In genomic region chr7:35501995-35502394, GRCm38 (mm10) we compare ENCODE assay signal across 9 mouse cellular contexts. TPM values are rescaled to one million over a fixed set of nuclear protein-coding genes. Genes with fewer than 3 reads are reported as not detected.
DNase-seq lines count a peak whose midpoint lies in the region; ATAC-seq and TF ChIP-seq lines count a peak whose summit lies in the region.
"Had no signal": no experiment of that assay in that cellular context is flagged by ENCODE, and none has a peak within 500 bp of the region (broad histone marks: within the 10 kb centered on the region; RNA-seq: fewer than 3 reads in every experiment).

No protein-coding gene starts in this region.

- ATAC-seq in heart, embryonic 11.5 days (replicated peaks; ENCODE audit: insufficient number of reproducible peaks, low FRiP score, low TSS enrichment) = no peak
- 0 out of 2 replicates have a peak, but pooled peaks have one; percentile 54 for ATAC-seq in midbrain, embryonic 16.5 days
- no peak for ATAC-seq in midbrain, embryonic 11.5 days (ENCODE audit: low FRiP score)
- ATAC-seq in hindbrain, postnatal 0 days = peak; percentile 70; the same call in 1 of the 2 replicates
- ATAC-seq in erythroid progenitor cell, adult 5-6 weeks (replicated peaks; ENCODE audit: low FRiP score, poor library complexity, severe bottlenecking) = no peak

- no peaks in the 10 kb centered on the region for H3K9me3 ChIP-seq in heart, embryonic 11.5 days (replicated peaks; ENCODE audit: control insufficient read depth, low read length)
- no peaks in the 10 kb centered on the region for H3K9me3 ChIP-seq in midbrain, embryonic 16.5 days (replicated peaks; ENCODE audit: control insufficient read depth, low read length, poor library complexity, severe bottlenecking)
- H3K9me3 ChIP-seq in midbrain, embryonic 11.5 days (ENCODE audit: control insufficient read depth, low read length) = no peaks in the 10 kb centered on the region
- no peaks in the 10 kb centered on the region for H3K9me3 ChIP-seq in hindbrain, postnatal 0 days (ENCODE audit: low read length)
- H3K9me3 ChIP-seq: heart, embryonic 13.5 days had no signal

- TF ChIP-seq CTCF in hindbrain, postnatal 0 days (IDR thresholded peaks at IDR 0.05; ENCODE audit: low read depth) = peak; percentile 69

- 17% methylated on average over 4 of the region's 4 CpGs for WGBS in heart, embryonic 11.5 days (ENCODE audit: insufficient replicate concordance)
- 25% methylated on average over 4 of the region's 4 CpGs for WGBS in midbrain, embryonic 16.5 days
- 23% methylated on average over 4 of the region's 4 CpGs for WGBS in midbrain, embryonic 11.5 days
- WGBS in hindbrain, postnatal 0 days = 20% methylated on average over 4 of the region's 4 CpGs

- H3K9ac ChIP-seq in heart, embryonic 11.5 days (ENCODE audit: low read depth, low read length) = no peak overlapping the region
- no peak overlapping the region for H3K9ac ChIP-seq in midbrain, embryonic 16.5 days (ENCODE audit: low read depth, low read length)
- no peak overlapping the region for H3K9ac ChIP-seq in midbrain, embryonic 11.5 days (ENCODE audit: low read length)
- no peak overlapping the region for H3K9ac ChIP-seq in hindbrain, postnatal 0 days (replicated peaks; ENCODE audit: low read length)
- H3K9ac ChIP-seq: heart, embryonic 13.5 days had no signal

- no peak overlapping the region for H3K4me2 ChIP-seq in heart, embryonic 11.5 days
- H3K4me2 ChIP-seq in midbrain, embryonic 16.5 days (ENCODE audit: low read length) = no peak overlapping the region
- H3K4me2 ChIP-seq in midbrain, embryonic 11.5 days = no peak overlapping the region
- no peak overlapping the region for H3K4me2 ChIP-seq in hindbrain, postnatal 0 days (ENCODE audit: low read depth, low read length)
- H3K4me2 ChIP-seq: heart, embryonic 13.5 days had no signal

- H3K4me3 ChIP-seq in heart, embryonic 11.5 days (ENCODE audit: low read depth, low read length) = no peak overlapping the region
- no peak overlapping the region for H3K4me3 ChIP-seq in midbrain, embryonic 16.5 days (ENCODE audit: low read depth, low read length)
- no peak overlapping the region for H3K4me3 ChIP-seq in midbrain, embryonic 11.5 days (ENCODE audit: low read depth, low read length)
- H3K4me3 ChIP-seq in hindbrain, postnatal 0 days (ENCODE audit: low read length) = no peak overlapping the region
- H3K4me3 ChIP-seq: heart, embryonic 13.5 days had no signal

- no peaks in the 10 kb centered on the region for H3K36me3 ChIP-seq in heart, embryonic 11.5 days (ENCODE audit: control insufficient read depth, insufficient read depth, low read length)
- H3K36me3 ChIP-seq in midbrain, embryonic 16.5 days (ENCODE audit: control insufficient read depth, insufficient read depth, low read length) = no peaks in the 10 kb centered on the region
- no peaks in the 10 kb centered on the region for H3K36me3 ChIP-seq in midbrain, embryonic 11.5 days (ENCODE audit: control insufficient read depth, insufficient read depth, low read length)
- no peaks in the 10 kb centered on the region for H3K36me3 ChIP-seq in hindbrain, postnatal 0 days (ENCODE audit: insufficient read depth, low read length)
- H3K36me3 ChIP-seq: heart, embryonic 13.5 days had no signal

- H3K4me1 ChIP-seq in heart, embryonic 11.5 days (ENCODE audit: control insufficient read depth, insufficient read depth, low read length) = no peaks in the 10 kb centered on the region
- no peaks in the 10 kb centered on the region for H3K4me1 ChIP-seq in midbrain, embryonic 16.5 days (ENCODE audit: control insufficient read depth, insufficient read depth, low read length)
- H3K4me1 ChIP-seq in midbrain, embryonic 11.5 days (ENCODE audit: control insufficient read depth, insufficient read depth, low read length) = no peaks in the 10 kb centered on the region
- H3K4me1 ChIP-seq in hindbrain, postnatal 0 days (ENCODE audit: insufficient read depth, low read length) = no peaks in the 10 kb centered on the region
- H3K4me1 ChIP-seq: heart, embryonic 13.5 days had no signal

- H3K27ac ChIP-seq in heart, embryonic 11.5 days (ENCODE audit: low read depth, low read length) = no peak overlapping the region
- H3K27ac ChIP-seq in midbrain, embryonic 16.5 days (ENCODE audit: low read length) = no peak overlapping the region
- H3K27ac ChIP-seq in midbrain, embryonic 11.5 days (ENCODE audit: low read depth, low read length) = no peak overlapping the region
- H3K27ac ChIP-seq in hindbrain, postnatal 0 days = no peak overlapping the region
- H3K27ac ChIP-seq: heart, embryonic 13.5 days had no signal

- DNase-seq in heart, adult 11 months = peak; percentile 72
- no peak for DNase-seq in midbrain, embryonic 11.5 days (ENCODE audit: low spot score, missing footprints)
- DNase-seq in hindbrain, postnatal 0 days (ENCODE audit: low spot score) = peak; percentile 70
- peak; percentile 16 for DNase-seq in retina, postnatal 7 days (ENCODE audit: low read depth, low spot score)
- DNase-seq in urinary bladder, postnatal 36 days (ENCODE audit: low spot score in 2 of 2) = no peak

- no peaks in the 10 kb centered on the region for H3K27me3 ChIP-seq in heart, embryonic 11.5 days (ENCODE audit: control insufficient read depth, insufficient read depth, low read length)
- no peaks in the 10 kb centered on the region for H3K27me3 ChIP-seq in midbrain, embryonic 16.5 days (ENCODE audit: control insufficient read depth, insufficient read depth, low read depth, low read length)
- no peaks in the 10 kb centered on the region for H3K27me3 ChIP-seq in midbrain, embryonic 11.5 days (ENCODE audit: control insufficient read depth, insufficient read depth, low read length)
- H3K27me3 ChIP-seq in hindbrain, postnatal 0 days (ENCODE audit: insufficient read depth, low read length) = no peaks in the 10 kb centered on the region
- H3K27me3 ChIP-seq: heart, embryonic 13.5 days had no signal

RNA-seq across cellular contexts. Expression of gene Tdrd12, which starts 35.5 kb away (rescaled TPM):
- 0.42 and 0.67 TPM in 2 replicates for polyA plus RNA-seq in heart, embryonic 11.5 days (2014; fragmentation: Nextera tagmentation; extraction: Ambion mirVana)
- 0.37 and 0.63 TPM in 2 replicates for polyA plus RNA-seq in midbrain, embryonic 16.5 days (2015; fragmentation: Nextera tagmentation; extraction: Ambion mirVana)
- polyA plus RNA-seq in midbrain, embryonic 11.5 days (2014; fragmentation: Nextera tagmentation; extraction: Ambion mirVana) = 0.11 TPM in 2 replicates
- total RNA-seq in hindbrain, postnatal 0 days (2014; rRNA removed) = 0.07 and 0.68 TPM in 2 replicates
- polyA plus RNA-seq in hindbrain, postnatal 0 days (2015; fragmentation: Nextera tagmentation; extraction: Ambion mirVana) = 0.91 and 1.2 TPM in 2 replicates
- 3.4 TPM in 1 of 2 replicates, not detected in the other for total RNA-seq in erythroid progenitor cell, adult 5-6 weeks (2015; ENCODE audit: low replicate concordance)
- not detected in 2 replicates for total RNA-seq in erythroid progenitor cell, adult 5-6 weeks (2017; ENCODE audit: low replicate concordance)

RNA-seq across cellular contexts. Expression of gene Slc7a9, which starts 53.4 kb away (rescaled TPM):
- polyA plus RNA-seq in heart, embryonic 11.5 days (2014; fragmentation: Nextera tagmentation; extraction: Ambion mirVana) = 0.66 and 1.7 TPM in 2 replicates
- not detected in 2 replicates for polyA plus RNA-seq in midbrain, embryonic 16.5 days (2015; fragmentation: Nextera tagmentation; extraction: Ambion mirVana)
- polyA plus RNA-seq in midbrain, embryonic 11.5 days (2014; fragmentation: Nextera tagmentation; extraction: Ambion mirVana) = not detected in 2 replicates
- not detected in 2 replicates for total RNA-seq in hindbrain, postnatal 0 days (2014; rRNA removed)
- polyA plus RNA-seq in hindbrain, postnatal 0 days (2015; fragmentation: Nextera tagmentation; extraction: Ambion mirVana) = 0.11 TPM in 1 of 2 replicates, not detected in the other
- not detected in 2 replicates for total RNA-seq in erythroid progenitor cell, adult 5-6 weeks (2015; ENCODE audit: low replicate concordance)
- not detected in 2 replicates for total RNA-seq in erythroid progenitor cell, adult 5-6 weeks (2017; ENCODE audit: low replicate concordance)

RNA-seq across cellular contexts. Expression of gene Nudt19, which starts 54.1 kb away (rescaled TPM):
- 90.4 and 99.8 TPM in 2 replicates for polyA plus RNA-seq in heart, embryonic 11.5 days (2014; fragmentation: Nextera tagmentation; extraction: Ambion mirVana)
- 93.0 and 102 TPM in 2 replicates for polyA plus RNA-seq in midbrain, embryonic 16.5 days (2015; fragmentation: Nextera tagmentation; extraction: Ambion mirVana)
- 43.2 and 46.1 TPM in 2 replicates for polyA plus RNA-seq in midbrain, embryonic 11.5 days (2014; fragmentation: Nextera tagmentation; extraction: Ambion mirVana)
- 57.4 and 58.5 TPM in 2 replicates for total RNA-seq in hindbrain, postnatal 0 days (2014; rRNA removed)
- polyA plus RNA-seq in hindbrain, postnatal 0 days (2015; fragmentation: Nextera tagmentation; extraction: Ambion mirVana) = 133 and 144 TPM in 2 replicates
- 129 and 165 TPM in 2 replicates for total RNA-seq in erythroid progenitor cell, adult 5-6 weeks (2015; ENCODE audit: low replicate concordance)
- 36.3 and 55.8 TPM in 2 replicates for total RNA-seq in erythroid progenitor cell, adult 5-6 weeks (2017; ENCODE audit: low replicate concordance)

Comparison
In these comparisons a context has a peak if more than half of its experiments do, and no peak if none do; other contexts are left out.
1. ATAC-seq: peak in midbrain, embryonic 16.5 days (single experiment) and hindbrain, postnatal 0 days (single experiment); none in heart, embryonic 11.5 days (single experiment), midbrain, embryonic 11.5 days (single experiment) and erythroid progenitor cell, adult 5-6 weeks (single experiment).
2. DNase-seq: peak in heart, adult 11 months (single experiment), hindbrain, postnatal 0 days (single experiment) and retina, postnatal 7 days (single experiment); none in midbrain, embryonic 11.5 days (single experiment) and urinary bladder, postnatal 36 days (0 of 2).